Mouse (Mus musculus): Measurements from ENCODE around the gene Slc25a33.

Slc25a33 gene

GRCm38 (mm10) chr4:149774094-149774470, at the start of gene Slc25a33:
Gene Slc25a33 (minus strand): TSS chr4:149774277.
- peak; percentile 99 for DNase-seq (ENCODE audit: low spot score)

DNA sequence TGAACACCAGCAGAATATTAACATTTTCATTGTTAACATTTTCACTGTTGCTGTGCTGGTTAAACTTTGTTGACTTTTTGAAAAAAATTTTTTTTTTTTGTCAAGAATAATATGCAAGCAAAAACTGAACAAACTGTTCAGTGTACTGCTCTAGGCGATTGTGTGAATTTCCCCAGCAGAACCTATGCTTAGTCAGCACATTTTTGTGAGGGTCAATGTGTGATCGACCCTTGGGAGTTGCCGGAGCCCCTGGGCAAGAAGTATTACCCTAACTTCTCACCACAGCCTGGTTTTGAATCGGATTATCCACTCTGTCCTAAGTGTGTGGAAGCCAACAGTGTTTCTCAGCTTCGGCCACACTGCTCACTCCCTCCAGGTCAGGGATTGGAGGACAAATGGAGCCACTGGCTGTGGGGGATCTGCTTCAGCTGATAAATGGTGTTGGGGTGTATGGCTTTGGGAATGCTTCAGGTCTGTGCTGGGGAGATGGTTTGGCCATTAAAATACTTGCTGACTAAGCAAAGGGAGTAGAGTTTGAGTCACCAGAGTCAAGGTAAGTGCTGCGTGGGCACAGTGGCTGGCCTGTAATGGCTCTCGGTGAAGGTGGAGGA, 48.6 kb upstream of the Slc25a33 start:
- DNase-seq (ENCODE audit: low spot score), result no peak

DNA sequence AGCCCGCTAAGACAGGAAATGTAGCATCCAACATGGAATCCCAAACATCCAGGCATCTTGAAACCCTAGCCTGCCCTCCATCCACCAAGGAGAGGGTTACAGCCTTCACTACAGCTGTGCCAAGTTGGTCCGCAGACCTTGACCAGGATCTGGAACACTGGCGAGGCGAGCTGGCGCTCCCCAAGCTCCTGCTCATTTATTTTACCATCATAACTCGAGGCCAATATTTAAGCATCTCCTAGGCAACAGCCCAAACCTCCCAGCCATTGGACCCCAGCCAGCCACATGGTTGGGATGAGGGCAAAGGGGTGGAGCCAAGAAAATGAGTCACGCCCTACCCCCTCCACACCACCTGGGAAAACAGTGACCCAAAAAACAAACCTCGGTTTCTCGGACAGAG, 48.0 kb upstream of the Slc25a33 start:
- peak; percentile 84 for DNase-seq (ENCODE audit: low spot score)

DNA sequence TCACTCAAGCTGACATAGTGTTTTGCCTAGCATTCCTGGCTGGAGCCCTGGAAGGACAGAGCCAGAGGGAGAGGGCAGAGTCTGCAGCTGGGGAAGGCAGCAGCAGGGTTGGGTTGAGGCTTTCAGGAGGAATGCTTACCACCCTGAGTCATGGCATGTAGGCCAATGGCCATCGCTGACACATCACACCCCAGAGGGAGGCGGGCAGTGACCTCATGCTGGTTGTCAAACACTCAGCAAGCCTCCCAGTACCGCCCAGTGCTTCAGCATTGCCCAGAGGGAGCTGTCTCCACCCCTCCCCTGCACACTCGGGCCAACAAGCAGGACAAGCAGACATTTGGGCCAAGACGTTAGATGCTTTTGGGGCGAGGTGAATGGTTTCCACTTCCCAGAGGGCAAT, 46.5 kb upstream of the Slc25a33 start:
- DNase-seq (ENCODE audit: low spot score), result no peak

DNA sequence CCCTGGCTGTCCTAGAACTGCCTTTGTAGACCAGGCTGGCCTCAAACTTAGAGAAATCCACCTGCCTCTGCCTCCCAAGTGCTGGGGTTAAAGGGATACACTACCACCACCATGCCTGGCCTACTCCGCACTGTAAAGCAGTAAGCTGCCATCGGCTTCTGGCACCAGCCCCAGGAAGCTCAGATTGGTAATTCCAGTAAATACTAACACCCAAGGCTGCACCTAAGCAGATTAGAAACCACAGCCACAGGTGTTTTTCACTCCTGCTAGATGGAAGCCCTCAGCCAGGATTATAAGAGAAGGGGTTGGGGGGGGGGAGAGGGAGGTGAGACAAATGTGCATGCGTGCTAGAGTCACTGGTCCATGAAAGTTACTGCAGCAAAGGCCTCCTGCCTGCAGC, 45.1 kb upstream of the Slc25a33 start:
- DNase-seq (ENCODE audit: low spot score), result no peak

- no peak for DNase-seq (ENCODE audit: low spot score)
These were observed 42.5 kb upstream of the Slc25a33 start for GRCm38 (mm10) chr4:149816598-149816997.

DNA sequence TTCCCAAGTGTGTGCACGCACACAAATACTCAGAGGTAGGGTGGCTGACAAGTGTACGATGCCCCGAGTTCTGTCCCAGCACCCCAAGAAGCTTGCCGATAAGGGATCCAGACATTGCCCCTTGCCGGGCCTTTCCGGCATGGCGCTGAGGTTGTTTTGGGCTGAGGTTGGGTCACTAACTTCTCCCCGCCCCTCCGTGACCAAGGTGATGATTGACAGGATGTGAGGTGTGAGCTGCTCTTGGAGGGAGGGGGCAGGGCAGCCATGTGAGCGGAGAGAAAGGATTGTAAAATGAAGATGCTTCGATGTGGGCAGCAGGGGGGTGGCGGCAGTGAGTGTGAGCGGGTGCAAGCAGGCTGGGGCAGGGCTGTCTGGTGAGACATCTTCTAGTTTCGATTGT, 41.5 kb upstream of the Slc25a33 start:
- no peak for DNase-seq (ENCODE audit: low spot score)

DNA sequence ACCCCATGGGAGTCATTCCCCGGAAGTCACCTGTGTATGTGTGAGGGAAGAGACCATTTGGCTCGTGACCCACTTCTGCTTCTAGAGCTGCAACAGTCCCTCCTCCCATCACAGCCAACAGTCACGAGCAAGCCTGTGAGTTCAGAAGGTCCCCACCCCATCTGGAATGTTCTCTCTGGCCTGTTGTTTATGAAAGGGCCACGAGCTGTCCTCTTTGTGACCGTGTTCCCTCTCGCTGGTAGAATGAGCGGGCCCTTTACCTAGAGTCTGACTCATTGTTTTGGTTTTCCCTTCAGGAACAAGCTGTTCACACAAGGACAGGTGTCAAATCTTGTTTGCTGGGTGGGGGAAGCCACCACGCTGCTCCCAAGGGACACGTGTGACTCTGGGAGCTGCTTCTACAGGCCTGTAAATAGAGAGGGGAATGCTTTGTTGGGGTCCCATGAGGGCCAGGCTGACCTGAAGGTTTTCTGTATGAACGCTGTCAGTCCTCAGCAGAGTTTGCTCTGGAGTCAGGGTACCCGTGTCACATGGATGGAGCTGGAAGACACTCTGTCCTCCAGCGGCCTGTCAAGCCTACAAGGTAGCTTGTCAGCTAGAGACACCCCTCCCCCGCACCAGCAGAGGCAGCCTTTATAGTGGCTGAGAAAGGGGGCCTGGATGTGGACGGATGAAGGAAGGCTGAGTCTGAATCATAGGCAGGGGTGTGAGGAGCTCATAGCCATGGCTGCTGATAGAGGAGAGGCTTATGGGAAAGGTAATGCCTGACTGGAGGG, 39.5 kb upstream of the Slc25a33 start:
- DNase-seq (ENCODE audit: low spot score), result no peak

DNA sequence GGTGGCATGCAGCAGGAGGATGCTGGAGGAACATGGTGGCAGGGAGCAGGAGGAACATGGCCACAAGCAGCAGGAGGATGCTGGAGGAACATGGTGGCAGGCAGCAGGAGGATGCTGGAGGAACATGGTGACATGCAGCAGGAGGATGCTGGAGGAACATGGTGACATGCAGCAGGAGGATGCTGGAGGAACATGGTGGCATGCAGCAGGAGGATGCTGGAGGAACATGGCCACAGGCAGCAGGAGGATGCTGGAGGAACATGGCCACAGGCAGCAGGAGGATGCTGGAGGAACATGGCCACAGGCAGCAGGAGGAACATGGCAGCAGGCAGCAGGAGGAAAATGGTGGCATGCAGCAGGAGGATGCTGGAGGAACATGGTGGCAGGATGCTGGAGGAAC, 36.3 kb upstream of the Slc25a33 start:
- DNase-seq (ENCODE audit: low spot score), result peak; percentile 82

DNA sequence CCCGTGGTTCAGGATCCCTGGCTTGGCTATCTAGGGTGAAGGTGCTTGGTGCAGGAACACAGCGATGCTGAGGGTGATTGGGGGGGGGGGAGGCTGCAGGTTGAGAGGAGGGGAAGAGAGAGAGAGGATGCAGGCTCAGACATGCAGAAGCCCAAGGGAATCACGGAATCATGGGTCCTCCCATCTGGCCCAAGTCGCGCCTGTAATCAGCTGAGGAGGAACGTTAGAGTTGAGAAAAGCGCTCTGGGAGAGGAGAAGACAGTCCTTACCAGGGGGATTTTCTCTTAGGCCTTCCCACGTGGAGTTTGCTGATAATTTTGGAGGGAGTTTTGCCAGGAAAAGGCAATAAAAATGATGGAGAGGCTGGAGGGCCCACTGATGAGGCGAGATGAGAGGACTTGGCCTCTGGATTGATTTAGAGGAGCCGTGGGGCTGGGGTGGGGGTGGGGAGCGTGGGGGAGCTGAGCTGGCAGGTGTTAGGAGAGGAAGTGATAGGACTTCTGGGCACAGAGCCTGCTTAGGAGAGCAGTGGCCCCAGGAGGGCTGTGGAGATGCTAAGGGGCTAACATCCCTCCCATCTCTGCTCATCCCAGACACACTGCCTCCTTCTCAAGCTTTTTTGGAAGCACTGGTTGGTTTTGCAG, 34.6 kb upstream of the Slc25a33 start:
- no peak for DNase-seq (ENCODE audit: low spot score)

GRCm38 (mm10) chr4:149808060-149808567, 34.0 kb upstream of the Slc25a33 start:
- DNase-seq (ENCODE audit: low spot score), result no peak

GRCm38 (mm10) chr4:149806699-149807381, 32.8 kb upstream of the Slc25a33 start:
- DNase-seq (ENCODE audit: low spot score), result peak; percentile 98

DNA sequence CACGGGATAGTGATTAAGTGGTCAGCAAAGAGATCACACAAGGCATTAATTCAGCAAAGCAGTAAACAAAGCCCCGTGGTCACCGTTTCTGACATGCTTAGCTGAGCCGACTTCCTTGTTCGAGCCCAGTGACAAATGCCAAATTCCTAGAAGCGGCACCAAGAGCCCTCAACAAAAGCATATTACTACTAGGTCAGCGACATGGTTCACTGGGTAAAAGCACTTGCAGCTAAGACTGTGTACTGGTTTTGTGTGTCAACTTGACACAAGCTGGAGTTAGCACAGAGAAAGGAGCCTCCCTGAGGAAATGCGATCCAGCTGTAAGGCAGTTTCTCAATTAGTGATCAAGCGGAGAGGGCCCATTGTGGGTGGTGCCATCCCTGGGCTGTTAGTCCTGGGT, 28.2 kb upstream of the Slc25a33 start:
- no peak for DNase-seq (ENCODE audit: low spot score)

GRCm38 (mm10) chr4:149800576-149800975, 26.5 kb upstream of the Slc25a33 start:
- DNase-seq (ENCODE audit: low spot score), result no peak

DNA sequence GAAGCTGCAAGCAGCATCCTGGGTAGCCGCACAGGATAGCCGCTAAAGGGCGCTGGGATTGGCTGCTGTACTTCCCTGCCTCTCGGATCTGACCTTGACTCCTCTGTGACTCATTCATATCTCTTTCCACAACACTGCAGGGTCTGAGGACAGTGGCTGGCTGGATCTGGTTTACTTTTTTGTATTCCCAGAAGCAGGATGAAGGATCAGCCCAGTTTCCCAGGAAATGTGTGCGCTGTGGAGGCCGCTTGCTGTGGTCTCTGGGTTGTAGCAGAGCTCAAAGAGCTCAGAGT, 26.0 kb upstream of the Slc25a33 start:
- DNase-seq (ENCODE audit: low spot score), result no peak

DNA sequence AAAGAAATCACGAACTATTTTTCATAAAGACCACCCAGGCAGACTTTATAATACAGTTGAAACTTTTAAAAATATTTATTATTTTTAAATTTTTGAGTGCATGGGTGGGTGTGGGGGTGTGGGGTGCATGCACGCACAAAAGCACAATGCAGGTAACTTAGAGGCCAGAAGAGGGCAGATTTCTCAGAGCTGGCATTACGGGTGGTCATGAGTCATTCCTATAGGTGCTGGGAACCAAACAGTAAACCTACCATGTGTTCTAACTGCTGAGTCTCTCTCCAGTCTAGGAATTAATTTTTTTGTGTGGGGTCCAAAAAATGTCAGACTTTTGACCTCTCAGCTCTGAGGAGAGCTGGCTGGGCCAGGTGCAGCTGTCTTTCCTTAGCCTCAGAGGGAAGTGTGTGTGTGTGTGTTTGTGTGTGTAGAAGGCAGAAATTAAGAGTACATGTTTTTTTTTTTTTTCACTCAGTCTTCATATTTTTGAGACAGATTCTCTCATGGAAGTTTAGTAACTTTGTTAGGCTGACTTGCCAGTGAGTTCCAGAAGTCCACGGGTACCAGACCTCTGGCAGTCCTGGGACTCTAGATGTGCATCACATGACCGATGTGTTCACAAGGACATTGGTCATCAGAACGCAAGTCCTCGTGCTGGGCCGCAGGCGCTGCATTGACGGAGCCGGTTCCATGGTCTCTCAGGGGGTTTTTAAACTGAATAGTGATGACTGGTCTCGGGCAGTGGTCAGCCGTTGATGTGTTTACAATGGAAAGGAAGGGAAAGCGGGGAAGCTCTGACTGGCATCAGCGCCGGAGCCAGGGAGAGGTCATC, 25.5 kb upstream of the Slc25a33 start:
- DNase-seq (ENCODE audit: low spot score), result no peak

- DNase-seq (ENCODE audit: low spot score), result no peak
These were observed 24.7 kb upstream of the Slc25a33 start for GRCm38 (mm10) chr4:149798684-149799309.

DNA sequence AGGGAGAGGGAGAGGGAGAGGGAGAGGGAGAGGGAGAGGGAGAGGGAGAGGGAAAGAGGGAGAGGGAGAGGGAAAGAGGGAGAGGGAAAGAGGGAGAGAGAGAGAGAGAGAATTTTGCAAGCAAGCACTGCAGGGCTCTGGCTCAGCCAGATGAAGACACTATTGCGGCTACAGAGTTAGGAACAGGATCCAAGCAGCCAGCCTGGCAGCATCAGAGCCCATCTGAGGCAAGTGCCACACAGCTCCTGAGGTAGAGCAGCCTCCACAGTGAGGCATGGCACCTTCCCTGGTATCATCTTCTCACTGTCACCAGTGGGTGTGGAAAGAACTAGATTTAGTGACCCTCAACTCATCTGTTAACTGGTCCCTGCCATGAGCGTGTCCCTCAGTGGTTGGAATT, 24.0 kb upstream of the Slc25a33 start:
- no peak for DNase-seq (ENCODE audit: low spot score)

GRCm38 (mm10) chr4:149797220-149797610, 23.1 kb upstream of the Slc25a33 start:
- DNase-seq (ENCODE audit: low spot score), result no peak

- no peak for DNase-seq (ENCODE audit: low spot score)
These were observed 22.6 kb upstream of the Slc25a33 start for GRCm38 (mm10) chr4:149796567-149797219.

DNA sequence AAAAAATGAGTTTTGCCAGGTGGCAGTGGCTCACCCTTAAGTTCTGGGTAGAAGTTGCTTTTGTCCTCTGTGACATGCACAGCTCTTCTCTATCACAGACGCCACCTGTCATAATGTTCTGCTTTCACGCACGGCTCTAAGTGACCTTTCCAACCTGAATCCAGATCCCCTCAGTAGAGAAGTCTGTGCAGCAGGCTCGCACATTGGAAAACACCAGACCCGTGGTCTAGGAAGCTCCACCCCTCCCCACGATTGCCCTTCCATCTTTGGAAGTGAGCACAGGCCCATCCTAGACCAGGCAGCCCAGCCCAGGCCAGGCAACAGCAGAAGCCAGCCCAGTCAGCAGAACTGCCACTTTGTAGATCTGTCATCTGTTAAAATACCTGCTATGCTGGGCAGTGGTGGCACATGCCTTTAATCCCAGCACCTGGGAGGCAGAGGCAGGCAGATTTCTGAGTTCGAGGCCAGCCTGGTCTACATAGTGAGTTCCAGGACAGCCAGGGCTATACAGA, 20.9 kb upstream of the Slc25a33 start:
- DNase-seq (ENCODE audit: low spot score), result no peak

Measured in testis, postnatal 10 days (tissue).